Mouse (Mus musculus): ENCODE measurements around the gene Slc16a12.

DNA sequence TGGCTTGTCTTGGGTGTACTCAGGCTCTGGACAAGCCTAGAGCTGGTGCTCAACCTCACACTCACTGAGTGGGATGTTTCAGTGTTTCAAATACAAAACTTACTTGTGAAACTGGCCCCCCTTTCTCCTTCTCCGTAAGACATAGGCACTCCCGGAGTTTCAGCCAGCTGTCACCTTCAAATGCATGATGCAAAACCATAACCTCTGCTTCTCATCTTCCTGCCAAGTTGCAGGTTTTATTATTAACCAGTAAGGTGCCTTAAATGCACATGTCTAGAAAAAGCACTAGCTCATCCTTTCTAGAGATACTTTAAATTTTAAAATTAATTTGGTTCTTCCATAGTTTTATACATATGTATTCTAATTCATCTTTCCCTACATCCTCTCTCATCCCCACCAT, 39.5 kb downstream of the Slc16a12 start:
- TF ChIP-seq GATA1 (IDR thresholded peaks at IDR 0.05; ENCODE audit: borderline replicate concordance, low read length) (no peak), FLI1 (IDR thresholded peaks at IDR 0.05; ENCODE audit: low read length) (no peak)

Measured in megakaryocyte, embryonic 14.5 days (primary cell).